Mouse (Mus musculus) thymus, postnatal 4 days (tissue): Measurements from ENCODE around the gene Emc1.
A peak's percentile ranks its signal among the peaks of the same experiment; 100 is the strongest.
"Not testable (repeated sequence)": the region's sequence is repeated elsewhere in the genome, so short reads cannot be mapped to it uniquely, and the experiment has no call there.

ENCODE experiments used
- DNase-seq: peaks from one replicate; pipeline ENCODE4 v3.0.0; 2021

Emc1 gene

GRCm38 (mm10) chr4:139360761-139361548 lies 8.6 kb downstream of the Emc1 start:
- no peak for DNase-seq

- no peak for DNase-seq
These were observed 14.9 kb downstream of the Emc1 start for GRCm38 (mm10) chr4:139367336-139367735.

GRCm38 (mm10) chr4:139368038-139368437 lies 15.7 kb downstream of the Emc1 start:
- DNase-seq = no peak

- DNase-seq = no peak
These were observed 20.7 kb downstream of the Emc1 start for GRCm38 (mm10) chr4:139373130-139373529.

GRCm38 (mm10) chr4:139373531-139373930 lies 21.1 kb downstream of the Emc1 start:
- no peak for DNase-seq

- DNase-seq = no peak
These were observed 27.3 kb downstream of the Emc1 start for GRCm38 (mm10) chr4:139379719-139380118.

GRCm38 (mm10) chr4:139380207-139380748 lies 27.9 kb downstream of the Emc1 start:
- DNase-seq = peak; percentile 100

- DNase-seq = peak; percentile 56
These were observed 28.5 kb downstream of the Emc1 start for GRCm38 (mm10) chr4:139380775-139381451.

- no peak for DNase-seq
These were observed 29.1 kb downstream of the Emc1 start for GRCm38 (mm10) chr4:139381452-139381845.

GRCm38 (mm10) chr4:139382231-139382630 lies 29.8 kb downstream of the Emc1 start:
- DNase-seq = no peak

GRCm38 (mm10) chr4:139385841-139386240 lies 33.5 kb downstream of the Emc1 start:
- DNase-seq = not testable (repeated sequence)

- DNase-seq = no peak
These were observed 34.5 kb downstream of the Emc1 start for GRCm38 (mm10) chr4:139386869-139387319.

- DNase-seq = no peak
These were observed 37.2 kb downstream of the Emc1 start for GRCm38 (mm10) chr4:139389557-139389956.

- DNase-seq = no peak
These were observed 43.0 kb downstream of the Emc1 start for GRCm38 (mm10) chr4:139395431-139395830.

- no peak for DNase-seq
These were observed 48.1 kb downstream of the Emc1 start for GRCm38 (mm10) chr4:139400487-139400886.

- DNase-seq = peak; percentile 17
These were observed 50.8 kb downstream of the Emc1 start for GRCm38 (mm10) chr4:139403214-139403613.

- no peak for DNase-seq
These were observed 59.0 kb downstream of the Emc1 start for GRCm38 (mm10) chr4:139411351-139411750.

- peak; percentile 14 for DNase-seq
These were observed 65.5 kb downstream of the Emc1 start for GRCm38 (mm10) chr4:139417868-139418267.

- no peak for DNase-seq
These were observed 69.2 kb downstream of the Emc1 start for GRCm38 (mm10) chr4:139421621-139422020.

GRCm38 (mm10) chr4:139422409-139422808 lies 70.0 kb downstream of the Emc1 start:
- DNase-seq = no peak

- no peak for DNase-seq
These were observed 70.9 kb downstream of the Emc1 start for GRCm38 (mm10) chr4:139423270-139423669.
